Mouse (Mus musculus) urinary bladder, postnatal 4 days (tissue): Measurements from ENCODE around the gene Mtch2.

Experiments
- DNase-seq, 2 experiments: peaks; one replicate each; pipeline ENCODE4 v3.0.0; 2021 to 2022; ENCODE audit warnings: low spot score in 2 of 2

The Mtch2 gene

DNA sequence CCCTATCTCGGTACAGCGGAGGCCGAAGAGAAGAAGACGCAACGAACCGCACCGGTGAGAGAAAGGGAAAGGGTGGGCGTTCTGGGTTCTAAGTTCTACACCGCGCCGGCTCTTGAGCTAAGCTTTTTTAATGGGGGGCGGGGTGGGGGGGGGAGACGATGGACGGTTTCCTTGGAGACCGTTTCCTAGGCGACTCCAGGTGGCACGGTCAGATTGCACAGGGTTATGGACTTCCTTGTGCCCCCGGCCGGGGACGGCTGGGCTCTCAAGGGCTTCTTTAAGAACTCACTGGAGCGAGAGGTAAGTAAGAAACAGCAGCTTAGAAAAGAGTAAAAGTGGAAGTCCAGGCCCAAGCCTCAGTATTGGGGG is 57.9 kb downstream of the Mtch2 start:
- no peak for DNase-seq

DNA sequence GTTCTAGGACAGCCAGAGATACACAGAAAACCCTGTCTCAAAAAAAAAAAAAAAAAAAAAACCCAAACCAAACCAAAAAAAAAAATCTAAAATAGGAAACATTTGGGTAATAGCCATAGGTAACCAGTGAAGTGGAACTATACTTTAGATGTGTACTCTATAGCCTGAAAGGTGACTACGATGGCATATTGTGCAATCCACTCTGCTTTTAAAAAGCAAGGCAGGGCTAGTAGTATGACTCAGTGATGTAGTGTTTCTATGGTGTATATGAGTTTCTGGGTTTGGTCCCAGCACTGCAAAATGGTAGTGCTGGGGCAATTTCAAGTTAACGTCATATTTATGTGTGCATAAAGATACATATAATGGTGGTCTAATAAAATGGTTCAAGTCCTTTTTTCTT is 59.8 kb downstream of the Mtch2 start:
- DNase-seq: no peak

DNA sequence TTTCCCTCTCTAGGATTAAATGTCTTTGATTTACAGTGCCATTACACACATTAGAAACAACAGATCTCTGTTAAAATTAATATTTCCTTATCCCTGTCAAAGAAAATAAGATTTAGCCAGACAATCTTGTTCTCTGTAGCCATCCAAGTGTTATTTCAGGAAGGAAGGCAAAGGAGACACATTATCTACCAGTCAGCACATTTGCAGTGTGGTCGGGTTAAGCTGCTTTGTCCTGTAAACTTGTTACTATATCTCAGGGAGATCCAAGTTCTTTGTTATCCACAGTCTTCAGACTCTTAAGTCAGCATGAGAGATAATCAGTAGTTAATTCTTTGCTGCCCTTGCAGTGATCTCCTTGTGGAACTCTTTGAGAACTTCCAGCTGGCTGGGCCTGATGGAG is 63.9 kb downstream of the Mtch2 start:
- DNase-seq: no peak

DNA sequence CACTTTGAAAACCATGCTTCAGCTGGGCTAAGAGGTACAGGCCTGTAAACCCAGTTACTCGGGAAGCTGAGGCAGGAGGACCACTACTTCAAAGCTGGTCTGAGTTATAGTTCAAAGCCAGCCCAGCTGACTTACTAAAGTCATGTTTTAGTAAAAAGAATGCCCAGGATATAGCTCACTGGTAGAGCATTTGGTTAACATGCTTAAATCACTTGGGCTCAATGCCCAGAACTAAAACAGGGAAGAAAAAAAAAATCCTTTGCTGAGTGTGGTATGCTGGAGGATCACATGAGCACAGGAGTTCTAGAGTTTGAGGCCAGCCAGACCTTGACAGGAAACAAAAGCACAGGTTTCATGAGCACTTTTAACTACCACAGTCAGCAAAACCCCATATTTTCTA is 64.7 kb downstream of the Mtch2 start:
- DNase-seq: no peak

DNA sequence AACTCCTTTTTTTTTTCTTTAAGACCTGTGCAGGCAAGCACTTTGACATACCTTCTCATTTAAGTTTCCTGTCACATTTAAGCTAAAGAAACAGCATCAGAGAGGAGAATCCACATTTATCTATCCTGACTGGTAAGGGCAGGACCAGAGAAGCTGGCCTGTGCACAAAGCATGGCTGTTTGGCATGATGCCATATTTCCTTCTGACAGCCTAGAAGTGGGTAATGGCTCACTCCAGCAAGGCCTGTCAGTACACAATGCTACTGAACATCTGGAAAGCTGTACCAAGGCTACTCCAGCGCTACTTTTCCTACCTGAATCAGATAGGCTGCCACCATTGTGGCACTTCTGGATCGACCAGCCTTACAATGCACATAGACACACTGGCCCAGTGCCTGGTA is 66.7 kb downstream of the Mtch2 start:
- no peak for DNase-seq

DNA sequence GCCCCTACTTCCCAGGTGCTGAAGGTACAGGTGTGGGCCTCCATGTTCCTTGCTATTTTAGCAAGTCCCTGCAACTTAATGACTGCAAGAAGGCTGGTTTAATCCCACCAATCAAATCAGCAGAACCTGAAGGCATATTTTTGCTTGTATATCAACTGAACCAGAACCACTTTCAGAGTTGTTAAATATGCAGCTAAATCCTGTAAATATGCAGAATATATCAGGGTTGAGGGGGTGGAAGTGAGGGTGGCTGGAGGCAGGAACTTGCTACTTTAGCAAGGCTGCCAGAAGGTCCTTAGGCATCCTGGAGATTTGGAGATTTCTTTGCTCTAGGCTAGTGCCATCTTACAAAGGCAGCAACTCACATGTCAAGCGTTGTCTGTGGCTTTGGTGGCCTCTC is 68.6 kb downstream of the Mtch2 start:
- no peak for DNase-seq
